Mouse (Mus musculus): ENCODE measurements at regions not wholly inside any gene's neighbourhood (a gene's known extent, or its start where the extent isn't known, plus 50 kb on each side); places are given as distances from the start of the nearest gene placed in this dataset.

DNA sequence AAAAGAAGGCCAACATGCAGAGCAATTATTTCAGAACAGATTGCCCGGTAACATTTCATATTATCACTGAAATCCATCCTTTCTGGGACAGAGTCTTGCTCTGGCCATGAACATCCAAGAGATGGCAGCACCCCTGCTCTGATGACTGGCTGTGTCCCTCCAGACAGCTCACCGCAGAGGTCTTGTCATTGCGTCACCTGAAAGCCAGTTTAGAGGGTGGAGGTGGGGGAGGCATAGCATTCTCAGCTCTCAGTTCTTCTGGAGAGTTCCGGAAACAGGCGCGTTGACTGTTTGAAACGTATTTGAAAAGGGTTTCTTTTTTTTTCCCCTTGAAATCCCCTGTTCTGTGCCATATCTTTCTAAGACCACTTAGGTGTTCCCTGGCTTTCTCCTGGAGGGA, 145.7 kb upstream of the Pgrmc2 start:
- TF ChIP-seq GATA4 (IDR thresholded peaks at IDR 0.05; ENCODE audit: insufficient replicate concordance, low read length) = no peak

DNA sequence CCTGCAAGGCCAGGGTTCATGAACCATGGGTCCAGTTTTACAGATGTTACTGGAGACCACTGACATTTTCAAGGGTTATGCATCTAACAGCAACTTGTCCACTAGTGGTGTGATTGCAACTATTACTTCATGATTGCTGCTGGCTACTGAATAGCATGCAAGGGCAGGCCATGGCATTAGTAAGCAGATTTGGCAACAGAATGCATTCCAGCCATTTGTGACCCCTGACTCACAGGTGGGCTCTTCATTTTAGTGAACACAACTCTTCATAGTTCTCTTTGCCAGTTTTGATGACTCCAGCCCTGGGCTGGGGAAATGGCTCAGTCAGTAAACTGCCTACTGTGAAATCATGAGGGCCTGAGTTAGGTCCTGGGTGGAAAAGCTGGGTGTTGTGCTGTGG, 137.9 kb upstream of the Pgrmc2 start:
- TF ChIP-seq GATA4 (IDR thresholded peaks at IDR 0.05; ENCODE audit: insufficient replicate concordance, low read length) = no peak

DNA sequence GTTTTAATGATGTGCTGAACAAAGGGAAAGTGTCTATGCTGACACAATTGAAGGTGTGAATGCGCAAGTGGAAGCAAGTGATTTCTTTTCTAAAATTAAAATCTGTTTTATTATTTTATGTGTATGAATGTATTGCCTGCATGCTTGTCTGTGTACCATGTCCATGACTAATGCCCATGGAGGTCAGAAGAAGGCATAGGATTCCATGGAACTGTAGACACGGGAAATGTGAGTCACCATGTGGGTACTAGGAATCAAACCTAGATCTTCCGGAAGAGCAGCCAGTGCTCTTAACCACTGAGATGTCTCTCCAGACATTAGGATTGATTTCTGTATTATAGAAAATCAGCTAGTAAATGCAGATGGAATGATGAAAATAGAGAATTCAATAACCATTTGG, 134.9 kb upstream of the Pgrmc2 start:
- TF ChIP-seq GATA4 (IDR thresholded peaks at IDR 0.05; ENCODE audit: insufficient replicate concordance, low read length) = no peak

DNA sequence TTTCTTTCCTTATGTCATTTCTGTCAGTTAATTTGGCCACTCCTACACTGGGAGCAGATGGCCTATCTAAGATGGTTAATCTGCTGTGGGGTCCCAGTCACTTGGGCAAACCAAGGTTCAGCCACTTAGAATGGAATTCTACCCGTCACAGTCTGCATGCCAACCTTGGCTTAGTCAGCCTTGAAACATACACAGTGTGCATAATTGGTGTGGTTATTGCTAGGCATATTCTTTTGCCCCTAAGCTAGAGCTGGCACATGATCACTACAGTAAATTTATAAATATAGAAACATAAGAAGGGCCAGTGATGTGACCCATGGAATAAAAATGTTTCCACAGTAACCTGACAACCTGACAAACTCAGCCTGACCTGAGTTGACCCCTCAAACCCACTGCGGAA, 130.7 kb upstream of the Pgrmc2 start:
- no peak for TF ChIP-seq GATA4 (IDR thresholded peaks at IDR 0.05; ENCODE audit: insufficient replicate concordance, low read length)

DNA sequence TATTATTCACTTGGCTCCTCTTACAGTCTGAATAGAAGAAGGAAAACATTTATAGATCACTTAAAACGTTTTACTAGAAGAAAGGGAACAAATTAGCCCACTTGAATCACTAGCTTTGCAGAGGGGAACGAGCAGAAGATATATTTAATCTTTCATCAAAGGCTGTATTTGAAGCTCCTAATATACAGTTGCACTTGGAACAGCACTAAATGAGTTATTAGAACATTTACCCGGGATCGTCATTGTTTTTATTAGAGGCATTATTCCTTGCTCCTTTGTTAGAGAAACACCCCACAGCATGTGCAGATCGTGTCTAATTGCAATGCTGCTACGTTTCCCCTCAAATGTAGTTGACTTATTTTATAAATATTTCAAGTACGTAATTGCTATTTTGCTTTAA, 127.5 kb upstream of the Pgrmc2 start:
- no peak for TF ChIP-seq GATA4 (IDR thresholded peaks at IDR 0.05; ENCODE audit: insufficient replicate concordance, low read length)

DNA sequence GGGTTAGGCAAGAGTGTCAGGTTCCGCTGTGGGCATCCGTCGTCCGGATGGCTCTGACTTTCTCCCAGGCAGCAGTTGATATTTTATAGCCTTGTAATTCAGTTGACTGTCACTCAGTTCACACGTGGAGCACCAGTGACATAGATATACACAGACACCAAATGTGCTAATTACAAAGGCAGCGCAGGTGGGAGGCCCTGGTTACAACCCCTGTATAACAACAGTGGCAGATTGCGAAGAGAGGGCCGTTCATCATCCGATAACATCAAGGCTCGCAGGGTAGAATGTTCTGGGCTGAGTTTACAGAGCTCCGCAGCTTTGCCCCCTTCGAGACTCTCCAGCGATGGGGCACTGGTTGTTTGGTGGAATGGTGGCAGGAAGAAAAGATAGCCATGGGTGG, 120.0 kb upstream of the Pgrmc2 start:
- no peak for TF ChIP-seq GATA4 (IDR thresholded peaks at IDR 0.05; ENCODE audit: insufficient replicate concordance, low read length)

DNA sequence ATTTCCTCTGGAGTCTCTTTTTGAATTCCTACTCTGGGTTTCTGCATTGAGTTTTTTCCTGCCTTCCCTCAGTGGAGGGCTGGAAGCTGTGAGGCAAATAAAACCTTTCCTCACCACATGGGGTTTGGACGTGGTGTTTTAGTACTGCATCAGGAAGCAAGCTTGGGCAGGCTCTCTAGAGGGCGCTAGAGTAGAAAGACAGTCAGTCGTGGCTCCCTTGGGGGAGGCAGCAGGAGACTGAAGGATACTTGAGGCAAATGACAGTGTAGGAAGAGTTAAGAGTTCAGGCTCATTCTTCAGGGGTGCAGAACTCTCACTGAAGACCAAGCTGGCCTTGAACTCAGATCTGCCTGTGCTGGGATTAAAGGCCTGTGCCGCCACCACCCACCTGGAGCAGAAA, 118.9 kb upstream of the Pgrmc2 start:
- TF ChIP-seq GATA4 (IDR thresholded peaks at IDR 0.05; ENCODE audit: insufficient replicate concordance, low read length) = no peak

DNA sequence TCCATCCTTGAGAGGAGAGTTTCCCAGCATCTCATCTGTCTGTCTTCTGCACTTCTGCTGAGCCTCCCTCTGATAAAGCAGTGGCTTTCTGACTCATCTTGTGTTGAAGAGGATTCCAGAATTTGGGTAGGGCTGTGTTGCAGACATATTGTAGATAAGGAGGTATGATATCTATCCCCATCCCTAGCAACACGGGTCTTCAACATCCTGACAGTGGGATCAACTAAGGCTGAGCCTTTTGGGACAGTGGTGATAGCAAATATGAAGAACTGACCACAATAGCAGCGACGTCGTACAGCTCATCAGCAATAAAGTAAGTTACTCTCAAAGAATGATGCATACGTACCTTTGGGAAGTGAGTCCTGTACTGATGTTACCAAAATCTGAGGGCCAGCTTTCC, 117.2 kb upstream of the Pgrmc2 start:
- no peak for TF ChIP-seq GATA4 (IDR thresholded peaks at IDR 0.05; ENCODE audit: insufficient replicate concordance, low read length)

DNA sequence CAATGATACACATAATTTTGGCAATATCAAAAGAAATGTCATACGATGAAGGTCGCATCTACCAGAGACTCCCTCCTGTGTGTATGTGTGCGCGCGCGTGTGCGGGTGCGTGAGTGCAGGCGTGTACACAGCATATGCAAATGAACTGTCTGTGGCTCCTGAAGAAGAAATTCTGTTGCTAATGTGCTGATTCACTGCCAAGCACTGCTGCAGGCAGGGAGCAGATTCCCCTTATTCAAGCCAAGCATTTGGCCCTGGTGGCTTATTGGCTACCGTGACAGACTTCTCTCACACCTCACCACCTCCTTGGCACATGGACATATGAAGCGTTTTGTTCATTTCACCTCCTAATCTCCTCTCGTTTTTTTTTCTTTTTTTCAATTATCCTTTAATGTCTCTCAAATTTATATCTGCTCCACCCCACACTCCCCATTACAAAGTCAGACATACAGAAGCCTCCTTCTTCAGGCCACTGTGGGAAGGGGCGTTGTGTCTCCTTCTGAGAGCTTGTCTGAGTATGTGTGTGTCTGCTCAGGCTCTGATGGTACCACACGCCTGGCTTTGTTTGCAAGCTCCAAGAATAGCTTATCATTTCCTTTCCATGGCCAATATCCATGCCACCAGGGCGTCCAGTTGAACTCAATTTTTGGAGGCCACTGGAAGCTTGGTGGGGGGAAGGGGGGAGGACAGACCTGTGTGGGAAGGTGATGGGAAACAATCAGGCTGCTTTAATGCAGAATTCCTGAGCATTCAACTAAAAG, 115.5 kb upstream of the Pgrmc2 start:
- TF ChIP-seq GATA4 (IDR thresholded peaks at IDR 0.05; ENCODE audit: insufficient replicate concordance, low read length) = no peak

DNA sequence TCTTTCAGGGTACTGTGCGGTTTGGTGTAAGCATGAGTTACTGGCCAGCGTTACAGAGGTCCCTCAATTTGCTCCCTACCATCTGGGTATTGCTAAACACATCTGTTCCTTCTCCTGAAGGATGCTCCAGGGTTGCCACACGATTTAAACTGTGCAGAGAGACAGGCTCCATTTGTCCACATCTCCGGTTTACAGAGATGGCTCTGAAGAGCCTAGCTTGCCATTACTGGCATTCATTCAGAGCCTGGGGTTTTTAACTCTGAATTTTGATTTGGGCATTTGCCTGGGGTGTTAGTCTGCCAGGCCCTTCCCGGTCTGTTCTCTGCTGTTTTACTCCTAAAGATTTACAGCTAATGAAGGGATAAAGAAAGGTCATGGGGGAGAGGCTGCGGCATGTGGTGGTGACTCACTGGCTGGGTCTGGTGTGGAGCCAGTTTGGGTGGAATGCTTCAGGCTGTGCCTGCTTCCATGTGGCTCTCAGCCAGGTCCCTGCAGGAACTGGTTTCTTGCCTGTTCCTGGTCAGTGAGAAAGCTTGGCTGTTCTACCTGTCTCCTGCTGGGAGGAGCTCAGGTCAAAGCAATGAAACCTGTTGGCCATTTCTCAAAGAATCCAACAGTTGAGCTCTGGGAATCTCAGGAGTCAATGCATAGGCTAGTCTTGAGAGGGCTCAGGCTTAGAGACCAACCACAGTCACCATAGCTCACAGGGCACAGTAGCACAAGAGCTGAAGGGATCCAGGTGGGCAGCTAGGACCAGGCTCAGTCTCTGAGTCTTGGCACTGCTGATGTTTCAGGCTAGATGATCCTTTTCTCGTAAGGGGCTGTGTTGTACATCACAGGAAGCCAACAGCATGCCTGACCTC, 112.5 kb upstream of the Pgrmc2 start:
- no peak for TF ChIP-seq GATA4 (IDR thresholded peaks at IDR 0.05; ENCODE audit: insufficient replicate concordance, low read length)

DNA sequence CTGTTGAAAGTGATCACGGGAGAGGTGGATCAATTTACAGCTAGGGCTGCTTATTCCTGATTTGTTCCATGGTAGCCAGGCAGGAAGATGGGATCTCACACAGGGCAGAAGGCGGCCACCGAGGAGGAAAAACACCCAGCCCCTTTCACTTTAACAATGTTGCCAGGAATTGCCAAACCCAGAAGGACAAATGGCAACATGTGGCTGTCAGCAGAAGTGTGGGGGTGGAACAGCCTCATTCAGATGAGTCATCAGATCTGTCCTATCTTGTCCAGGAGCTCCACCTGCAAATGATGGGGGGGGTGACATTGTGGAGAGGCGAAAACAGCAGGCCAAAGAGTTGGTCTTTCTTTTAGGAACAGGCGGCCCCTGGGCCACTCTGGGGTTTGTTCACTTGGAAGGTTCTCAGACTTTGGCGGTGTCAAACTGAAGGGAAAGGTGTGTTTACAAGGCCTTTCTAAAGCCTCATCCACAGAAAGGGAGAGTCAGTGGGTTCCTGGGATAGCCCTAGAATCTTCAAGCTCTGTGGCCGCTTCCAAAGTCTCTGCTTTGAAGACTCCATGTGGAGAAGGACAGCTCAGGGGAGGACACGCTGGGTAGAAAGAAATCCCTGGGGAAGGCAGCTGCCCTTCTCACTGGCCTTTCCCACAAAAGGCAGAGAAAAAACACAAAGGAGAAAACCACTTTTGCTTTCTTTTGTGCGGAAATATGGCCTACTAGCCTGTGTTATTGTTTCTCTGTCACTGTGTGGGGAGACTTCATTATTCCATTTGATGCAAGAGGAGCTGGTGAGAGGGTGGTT, 111.7 kb upstream of the Pgrmc2 start:
- TF ChIP-seq GATA4 (IDR thresholded peaks at IDR 0.05; ENCODE audit: insufficient replicate concordance, low read length) = no peak

DNA sequence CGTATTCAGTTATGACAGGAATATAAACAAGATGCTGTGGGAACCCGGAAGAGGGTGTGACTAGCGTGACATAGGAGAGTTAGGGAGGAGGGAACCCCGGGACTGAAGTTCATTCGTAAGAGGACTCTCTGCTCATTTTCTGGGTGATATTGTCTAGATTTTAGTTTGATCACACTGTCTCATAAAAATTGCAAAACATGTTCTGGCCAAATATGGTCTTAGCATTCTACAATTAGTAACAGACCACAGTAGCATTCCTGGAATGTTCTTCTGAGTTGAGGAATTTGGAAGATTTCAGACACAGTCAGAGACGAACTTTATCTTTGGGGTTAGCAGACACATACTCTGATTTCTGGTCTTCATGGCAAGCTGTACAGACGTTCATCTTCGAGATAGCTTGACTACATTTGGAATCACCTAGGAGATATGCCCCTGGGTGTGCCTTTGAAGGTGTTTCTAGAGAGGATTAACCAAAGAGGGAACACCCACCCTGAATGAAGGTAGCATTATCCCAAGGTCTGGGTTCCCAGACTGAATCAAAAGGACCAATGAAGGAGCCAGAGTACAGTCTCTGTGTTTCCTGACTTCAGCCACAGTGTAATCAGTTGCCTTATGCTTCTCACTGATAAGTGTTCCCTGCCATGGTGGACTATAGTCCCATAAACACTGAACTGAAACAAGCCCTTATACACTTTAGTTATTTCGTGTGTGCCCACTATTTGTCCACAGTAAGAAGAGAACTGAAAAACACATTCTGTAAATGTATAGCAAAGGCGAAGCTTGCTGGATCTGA, 102.7 kb upstream of the Pgrmc2 start:
- no peak for TF ChIP-seq GATA4 (IDR thresholded peaks at IDR 0.05; ENCODE audit: insufficient replicate concordance, low read length)

DNA sequence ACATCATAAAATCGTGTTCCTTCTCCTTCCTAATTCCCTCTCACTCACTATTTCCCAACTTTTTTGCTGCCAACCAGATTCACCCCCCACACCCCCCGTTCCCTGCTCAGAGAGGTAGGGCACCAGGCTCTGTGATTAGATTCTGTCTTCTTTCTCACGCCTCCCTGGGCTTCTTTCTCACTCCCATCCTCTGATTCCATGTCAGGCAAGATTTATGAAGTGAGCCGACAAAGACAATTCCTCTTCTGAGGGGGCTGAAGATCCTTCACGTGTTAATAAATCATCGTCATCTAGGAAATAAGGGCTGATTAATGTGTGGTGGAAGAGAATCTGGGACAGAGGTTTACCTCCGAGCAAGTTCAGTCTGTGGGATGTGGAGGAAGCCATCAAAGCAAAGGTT, 101.5 kb upstream of the Pgrmc2 start:
- TF ChIP-seq GATA4 (IDR thresholded peaks at IDR 0.05; ENCODE audit: insufficient replicate concordance, low read length) = no peak

DNA sequence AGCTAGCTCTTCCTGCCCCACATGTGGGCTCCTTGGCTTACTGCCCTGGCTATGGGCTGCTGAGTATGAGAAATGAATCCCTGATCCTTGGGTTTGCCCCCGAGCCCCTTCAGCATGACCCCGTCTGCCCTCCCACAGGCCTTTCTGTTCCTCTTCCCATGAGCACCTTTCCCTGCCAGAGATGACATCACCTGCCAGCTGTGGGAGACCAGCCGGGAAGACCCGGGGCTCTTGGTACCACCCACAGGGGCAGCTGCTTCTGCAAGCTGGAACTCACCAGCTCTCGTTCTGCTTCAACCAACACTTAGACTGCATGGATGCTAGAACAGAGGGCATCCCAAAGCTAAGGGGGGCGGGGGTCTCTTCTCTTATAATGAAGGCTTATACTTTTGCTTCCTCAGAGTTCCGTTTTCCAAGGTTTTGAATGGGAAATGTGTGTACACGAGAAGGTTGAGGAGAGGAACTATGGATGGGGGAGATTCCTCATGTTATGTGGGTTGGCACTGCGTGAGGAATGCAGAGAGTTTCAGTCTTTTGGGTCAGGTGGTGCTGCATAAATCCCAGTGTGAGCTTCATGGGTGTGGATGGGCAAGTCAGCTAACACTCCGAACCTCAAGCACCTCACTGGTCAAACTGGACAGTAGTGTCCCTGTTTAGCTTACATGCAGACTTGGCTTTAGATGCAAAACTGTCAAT, 100.2 kb upstream of the Pgrmc2 start:
- TF ChIP-seq GATA4 (IDR thresholded peaks at IDR 0.05; ENCODE audit: insufficient replicate concordance, low read length) = no peak
